Mouse (Mus musculus): ENCODE results near the gene Olfr378.

Olfr378 gene

DNA sequence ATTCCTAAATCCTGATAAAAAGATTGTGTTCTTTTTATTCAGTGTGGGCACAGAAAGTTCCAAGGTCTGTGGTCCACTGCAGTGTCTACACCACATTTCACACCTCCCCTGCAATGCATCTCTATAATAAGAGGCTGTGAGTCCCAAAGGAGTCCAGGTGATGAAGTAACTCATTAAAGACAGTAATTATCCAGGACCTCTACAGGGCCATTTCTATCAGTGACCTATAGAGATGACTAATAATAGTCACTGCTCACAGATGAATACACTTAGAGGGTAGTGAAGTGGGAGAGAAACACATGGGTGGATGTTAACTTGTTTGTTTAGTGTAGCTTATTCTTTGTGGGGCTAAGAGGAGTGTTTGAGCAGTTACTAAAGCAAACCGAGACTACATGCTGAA lies at the start of gene Olfr378:
Gene Olfr378, minus strand, starts transcription at position 101 of the 400 bp plus-strand sequence.
- DNase-seq, result no peak

GRCm38 (mm10) chr11:73457408-73457807 lies 29.1 kb upstream of the Olfr378 start, which contains the start of gene Olfr380:
Gene Olfr380 (minus strand): TSS chr11:73457508.
- no peak for DNase-seq

GRCm38 (mm10) chr11:73399514-73399913 lies 28.8 kb downstream of the Olfr378 start, which contains the start of gene Olfr1:
Gene Olfr1 (minus strand): TSS chr11:73399614.
- DNase-seq, result no peak

DNA sequence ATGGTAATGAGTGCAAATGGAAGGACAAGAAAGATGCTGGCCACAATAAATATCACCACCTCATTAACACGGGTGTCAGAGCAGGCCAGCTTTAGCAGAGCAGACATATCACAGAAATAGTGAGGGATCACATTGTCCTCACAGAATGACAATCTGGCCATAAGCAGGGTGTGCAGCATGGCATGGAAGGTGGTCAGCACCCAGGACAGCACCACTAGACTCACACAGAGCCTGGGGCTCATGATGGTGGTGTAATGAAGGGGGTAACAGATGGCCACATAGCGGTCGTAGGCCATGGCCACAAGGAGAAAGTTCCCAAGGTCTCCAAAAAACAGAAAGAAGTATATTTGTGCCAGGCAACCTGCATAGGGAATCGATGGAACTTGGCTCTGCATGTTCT lies 32.9 kb downstream of the Olfr378 start:
- DNase-seq, result no peak

All from cerebellum, adult 18-20 months (tissue).